Mouse (Mus musculus) megakaryocyte, embryonic 14.5 days (primary cell): ENCODE results near the gene Chdh. TPM values are rescaled to one million over a fixed set of nuclear protein-coding genes. Genes with fewer than 3 reads are reported as not detected.

Experiments used
- H3K27me3 ChIP-seq: replicated peaks from 2 replicates; pipeline ENCODE3; 2012; ENCODE audit warnings: inconsistent platforms
- H3K36me3 ChIP-seq: replicated peaks from 2 replicates; pipeline ENCODE3; 2012; ENCODE audit warnings: low read length, inconsistent platforms, mixed read lengths
- H3K4me1 ChIP-seq: 2 replicates; pipeline ENCODE4 v1.6.1; 2012; ENCODE audit warnings: inconsistent platforms
- H3K4me3 ChIP-seq: replicated peaks from 2 replicates; pipeline ENCODE3; 2012; ENCODE audit warnings: moderate library complexity, mild to moderate bottlenecking, inconsistent platforms
- H3K9me3 ChIP-seq: 2 replicates; pipeline ENCODE4 v1.6.1; 2012; ENCODE audit warnings: inconsistent platforms
- FLI1 ChIP-seq: IDR thresholded peaks from 2 replicates; pipeline ENCODE4 v1.6.1; 2012; ENCODE audit warnings: low read length, inconsistent platforms, mixed read lengths
- GATA1 ChIP-seq: IDR thresholded peaks from 3 replicates; pipeline ENCODE4 v1.6.1; 2012; ENCODE audit warnings: mixed read lengths, low read length, inconsistent platforms, borderline replicate concordance
- polyA plus RNA-seq: library from polyadenylated mRNA; stranded (reverse); fragments of >175 nt; gene quantifications from 2 replicates; pipeline ENCODE4 v1.2.3, GENCODE M21; 2012; ENCODE audit warnings: low replicate concordance; ENCODE audit not compliant: insufficient read depth

Gene Chdh
- polyA plus RNA-seq, 1 experiment: 0.13 TPM

GRCm38 (mm10) chr14:30079729-30080128 lies 70.9 kb downstream of the Chdh start:
- H3K4me1 ChIP-seq: no peaks in the 10 kb centered on the region
- TF ChIP-seq GATA1: no peak
- no peak for TF ChIP-seq FLI1
- H3K27me3 ChIP-seq: peaks cover 6% of the 10 kb centered on the region
- no peak overlapping the region for H3K4me3 ChIP-seq
- H3K36me3 ChIP-seq: no peaks in the 10 kb centered on the region
- H3K9me3 ChIP-seq: peaks cover 14% of the 10 kb centered on the region

Other genes starting within 250 kb of the Chdh start
- 1.7 and 23.5 TPM in 2 replicates for gene Selenok, start 40.7 kb upstream of the Chdh start, polyA plus RNA-seq
- gene Actr8, start 30.7 kb upstream of the Chdh start, polyA plus RNA-seq: 0.81 and 18.7 TPM in 2 replicates
- 1.7 TPM in 1 of 2 replicates, not detected in the other for gene Il17rb, start 127 bp upstream of the Chdh start, polyA plus RNA-seq